Mouse (Mus musculus): ENCODE measurements around the gene Tmsb10.

The Tmsb10 gene

GRCm38 (mm10) chr6:72956199-72957092, 2.1 kb downstream of the Tmsb10 start:
- peak; percentile 24 to 50 for DNase-seq (ENCODE audit: inconsistent age in 2 of 2, low spot score in 1 of 2)

- DNase-seq (ENCODE audit: inconsistent age in 2 of 2, low spot score in 1 of 2) = no peak
Measured at GRCm38 (mm10) chr6:72955517-72956198, 2.9 kb downstream of the Tmsb10 start.

GRCm38 (mm10) chr6:72954786-72955185, 3.8 kb downstream of the Tmsb10 start:
- DNase-seq (ENCODE audit: inconsistent age in 2 of 2, low spot score in 1 of 2) = no peak

GRCm38 (mm10) chr6:72952967-72953366, 5.6 kb downstream of the Tmsb10 start:
- no peak for DNase-seq (ENCODE audit: inconsistent age in 2 of 2, low spot score in 1 of 2)

GRCm38 (mm10) chr6:72952221-72952620, 6.3 kb downstream of the Tmsb10 start:
- no peak for DNase-seq (ENCODE audit: inconsistent age in 2 of 2, low spot score in 1 of 2)

- DNase-seq (ENCODE audit: inconsistent age in 2 of 2, low spot score in 1 of 2) = no peak
Measured at GRCm38 (mm10) chr6:72949161-72949756, 9.3 kb downstream of the Tmsb10 start.

GRCm38 (mm10) chr6:72948392-72948791, 10.2 kb downstream of the Tmsb10 start:
- no peak for DNase-seq (ENCODE audit: inconsistent age in 2 of 2, low spot score in 1 of 2)

- no peak for DNase-seq (ENCODE audit: inconsistent age in 2 of 2, low spot score in 1 of 2)
Measured at GRCm38 (mm10) chr6:72947960-72948359, 10.6 kb downstream of the Tmsb10 start.

GRCm38 (mm10) chr6:72940493-72940892, 18.1 kb downstream of the Tmsb10 start:
- peak; percentile 51 to 91 for DNase-seq (ENCODE audit: inconsistent age in 2 of 2, low spot score in 1 of 2)

GRCm38 (mm10) chr6:72937859-72938258, 20.7 kb downstream of the Tmsb10 start:
- no peak for DNase-seq (ENCODE audit: inconsistent age in 2 of 2, low spot score in 1 of 2)

GRCm38 (mm10) chr6:72937430-72937829, 21.1 kb downstream of the Tmsb10 start:
- DNase-seq (ENCODE audit: inconsistent age in 2 of 2, low spot score in 1 of 2) = no peak

- no peak for DNase-seq (ENCODE audit: inconsistent age in 2 of 2, low spot score in 1 of 2)
Measured at GRCm38 (mm10) chr6:72932955-72933354, 25.6 kb downstream of the Tmsb10 start.

- DNase-seq (ENCODE audit: inconsistent age in 2 of 2, low spot score in 1 of 2) = no peak
Measured at GRCm38 (mm10) chr6:72931533-72931932, 27.0 kb downstream of the Tmsb10 start.

- no peak for DNase-seq (ENCODE audit: inconsistent age in 2 of 2, low spot score in 1 of 2)
Measured at GRCm38 (mm10) chr6:72929795-72930398, 28.7 kb downstream of the Tmsb10 start.

- peak; percentile 63 to 87 for DNase-seq (ENCODE audit: inconsistent age in 2 of 2, low spot score in 1 of 2)
Measured at GRCm38 (mm10) chr6:72926755-72927482, 31.6 kb downstream of the Tmsb10 start.

- DNase-seq (ENCODE audit: inconsistent age in 2 of 2, low spot score in 1 of 2) = no peak
Measured at GRCm38 (mm10) chr6:72926031-72926430, 32.5 kb downstream of the Tmsb10 start.

- DNase-seq (ENCODE audit: inconsistent age in 2 of 2, low spot score in 1 of 2) = no peak
Measured at GRCm38 (mm10) chr6:72923381-72923780, 35.2 kb downstream of the Tmsb10 start.

- no peak for DNase-seq (ENCODE audit: inconsistent age in 2 of 2, low spot score in 1 of 2)
Measured at GRCm38 (mm10) chr6:72921081-72921480, 37.5 kb downstream of the Tmsb10 start.

- no peak for DNase-seq (ENCODE audit: inconsistent age in 2 of 2, low spot score in 1 of 2)
Measured at GRCm38 (mm10) chr6:72918510-72919033, 40.0 kb downstream of the Tmsb10 start.

GRCm38 (mm10) chr6:72916330-72916729, 42.2 kb downstream of the Tmsb10 start:
- DNase-seq (ENCODE audit: inconsistent age in 2 of 2, low spot score in 1 of 2) = no peak

Measured in adrenal gland, adult (tissue).